Mouse (Mus musculus) CH12F3 (cell line): ENCODE results near the gene Smoc1.

Source experiments
- in situ Hi-C: fragments of 300-500 bp; cut with MboI; formaldehyde crosslinking; loops from 2 replicates; pipeline ENCODE4 v1.14.3; 2020; ENCODE audit warnings: low sequenced_read_pairs

Gene Smoc1

GRCm38 (mm10) chr12:81019280-81019935 is 7.2 kb upstream of the Smoc1 start:
- in situ Hi-C loops: no loop called here

- in situ Hi-C loops: no loop called here
Observed at GRCm38 (mm10) chr12:81024407-81024806, 2.2 kb upstream of the Smoc1 start.

- in situ Hi-C loops: no loop called here
Observed at GRCm38 (mm10) chr12:81024993-81025392, 1.6 kb upstream of the Smoc1 start.

- in situ Hi-C loops: no loop called here
Observed at GRCm38 (mm10) chr12:81026995-81027942, 661 bp downstream of the Smoc1 start.

GRCm38 (mm10) chr12:81028291-81028920 is 1.8 kb downstream of the Smoc1 start:
- in situ Hi-C loops: no loop called here

GRCm38 (mm10) chr12:81029731-81030130 is 3.1 kb downstream of the Smoc1 start:
- in situ Hi-C loops: no loop called here

GRCm38 (mm10) chr12:81031579-81031978 is 5.0 kb downstream of the Smoc1 start:
- in situ Hi-C loops: no loop called here

- in situ Hi-C loops: no loop called here
Observed at GRCm38 (mm10) chr12:81033389-81034041, 6.9 kb downstream of the Smoc1 start.

GRCm38 (mm10) chr12:81034042-81034417 is 7.4 kb downstream of the Smoc1 start:
- in situ Hi-C loops: no loop called here

GRCm38 (mm10) chr12:81035850-81036249 is 9.2 kb downstream of the Smoc1 start:
- in situ Hi-C loops: no loop called here

GRCm38 (mm10) chr12:81043616-81044015 is 17.0 kb downstream of the Smoc1 start:
- in situ Hi-C loops: no loop called here

GRCm38 (mm10) chr12:81046926-81047325 is 20.3 kb downstream of the Smoc1 start:
- in situ Hi-C loops: no loop called here

- in situ Hi-C loops: no loop called here
Observed at GRCm38 (mm10) chr12:81049661-81050060, 23.1 kb downstream of the Smoc1 start.

GRCm38 (mm10) chr12:81055000-81055705 is 28.5 kb downstream of the Smoc1 start:
- in situ Hi-C loops: no loop called here

- in situ Hi-C loops: no loop called here
Observed at GRCm38 (mm10) chr12:81055811-81056210, 29.2 kb downstream of the Smoc1 start.

- in situ Hi-C loops: no loop called here
Observed at GRCm38 (mm10) chr12:81057619-81058018, 31.0 kb downstream of the Smoc1 start.

GRCm38 (mm10) chr12:81058561-81058960 is 32.0 kb downstream of the Smoc1 start:
- in situ Hi-C loops: no loop called here

GRCm38 (mm10) chr12:81061831-81062361 is 35.3 kb downstream of the Smoc1 start:
- in situ Hi-C loops: no loop called here

GRCm38 (mm10) chr12:81063336-81063955 is 36.8 kb downstream of the Smoc1 start:
- in situ Hi-C loops: no loop called here

GRCm38 (mm10) chr12:81074139-81074538 is 47.5 kb downstream of the Smoc1 start:
- in situ Hi-C loops: no loop called here
